Mouse (Mus musculus) small intestine, adult 10 weeks (tissue): ENCODE data around the gene Dus1l. TPM values are rescaled to one million over a fixed set of nuclear protein-coding genes. Genes with fewer than 3 reads are reported as not detected.

ENCODE experiments used
- polyA plus RNA-seq: library from polyadenylated mRNA; stranded (reverse); fragments of 350-450 nt; fragmentation: Illumina TruSeq; extraction: RNeasy Lipid Tissue Mini Kit (QIAGEN cat#74804); gene quantifications from one replicate; pipeline ENCODE4 v1.2.3, GENCODE M21; 2014; ENCODE audit warnings: low replicate concordance

Gene Dus1l
- 2.2 TPM for polyA plus RNA-seq

GRCm38 (mm10) chr11:120795756-120796613, at the start of gene Dus1l:
Gene Dus1l, minus strand, starts transcription at chr11:120796403.

GRCm38 (mm10) chr11:120823956-120824786, 28.0 kb upstream of the Dus1l start, which contains the start of gene Fasn:
Gene Fasn, minus strand, starts transcription at chr11:120824547.

GRCm38 (mm10) chr11:120784064-120784791, 12.0 kb downstream of the Dus1l start, which contains the start of the genes Rfng and Gps1:
Gene Rfng, minus strand, starts transcription at chr11:120784207.
Gene Gps1, plus strand, starts transcription at chr11:120784272.

DNA sequence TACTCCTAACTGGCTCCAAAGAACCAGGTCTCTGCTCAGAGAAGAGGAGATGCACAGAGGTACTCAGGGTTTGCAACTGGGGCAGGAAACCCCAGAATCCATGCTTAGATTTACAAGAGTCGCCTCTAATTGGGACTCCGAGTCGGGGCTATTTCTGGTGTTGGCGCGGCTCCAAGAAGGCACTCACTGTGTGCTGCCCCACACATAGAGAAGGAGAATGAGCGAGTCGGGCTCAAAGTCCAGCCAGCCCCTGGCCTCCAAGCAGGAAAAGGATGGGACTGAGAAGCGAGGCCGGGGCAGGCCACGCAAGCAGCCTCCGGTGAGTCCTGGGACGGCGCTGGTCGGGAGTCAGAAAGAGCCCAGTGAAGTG, 33.5 kb downstream of the Dus1l start, which contains the start of gene Hmga1b:
Gene Hmga1b (plus strand): TSS at position 123 of the 370 bp plus-strand sequence.

Other genes starting within 250 kb of the Dus1l start
- gene Mcrip1, start 246.7 kb downstream of the Dus1l start, polyA plus RNA-seq = not detected
- gene Ppp1r27, start 245.3 kb downstream of the Dus1l start, polyA plus RNA-seq = not detected
- 728 TPM for gene P4hb, start 223.2 kb downstream of the Dus1l start, polyA plus RNA-seq
- gene Arhgdia, start 214.8 kb downstream of the Dus1l start, polyA plus RNA-seq = 24.2 TPM
- 18.5 TPM for gene Alyref, start 198.0 kb downstream of the Dus1l start, polyA plus RNA-seq
- 8.2 TPM for gene Anapc11, start 198.0 kb downstream of the Dus1l start, polyA plus RNA-seq
- not detected for gene Npb, start 187.9 kb downstream of the Dus1l start, polyA plus RNA-seq
- 28.6 TPM for gene Pcyt2, start 178.5 kb downstream of the Dus1l start, polyA plus RNA-seq
- gene Sirt7, start 171.2 kb downstream of the Dus1l start, polyA plus RNA-seq = 9.2 TPM
- 10.0 TPM for gene Mafg, start 162.8 kb downstream of the Dus1l start, polyA plus RNA-seq
- 1.4 TPM for gene Pycr1, start 152.6 kb downstream of the Dus1l start, polyA plus RNA-seq
- not detected for gene Myadml2, start 148.2 kb downstream of the Dus1l start, polyA plus RNA-seq
- gene Notum, start 135.2 kb downstream of the Dus1l start, polyA plus RNA-seq = not detected
- gene Aspscr1, start 123.4 kb downstream of the Dus1l start, polyA plus RNA-seq = 3.6 TPM
- not detected for gene Cenpx, start 82.7 kb downstream of the Dus1l start, polyA plus RNA-seq
- 0.33 TPM for gene Lrrc45, start 82.5 kb downstream of the Dus1l start, polyA plus RNA-seq
- not detected for gene Rac3, start 74.9 kb downstream of the Dus1l start, polyA plus RNA-seq
- not detected for gene Dcxr, start 69.1 kb downstream of the Dus1l start, polyA plus RNA-seq
- not detected for gene Cbr2, start 64.3 kb downstream of the Dus1l start, polyA plus RNA-seq
- gene Hmga1b, start 33.6 kb downstream of the Dus1l start, polyA plus RNA-seq = not detected
- gene Rfng, start 12.2 kb downstream of the Dus1l start, polyA plus RNA-seq = not detected
- 4.1 TPM for gene Gps1, start 12.1 kb downstream of the Dus1l start, polyA plus RNA-seq
- gene Fasn, start 28.1 kb upstream of the Dus1l start, polyA plus RNA-seq = 1.3 TPM
- not detected for gene Ccdc57, start 136.5 kb upstream of the Dus1l start, polyA plus RNA-seq
- 0.71 TPM for gene Slc16a3, start 152.1 kb upstream of the Dus1l start, polyA plus RNA-seq
- 44.3 TPM for gene Csnk1d, start 194.9 kb upstream of the Dus1l start, polyA plus RNA-seq
- 8.6 TPM for gene Cd7, start 243.0 kb upstream of the Dus1l start, polyA plus RNA-seq